Mouse (Mus musculus): ENCODE results near the gene Cc2d1b. TPM values are rescaled to one million over a fixed set of nuclear protein-coding genes. Genes with fewer than 3 reads are reported as not detected.

Gene Cc2d1b
- total and polyA plus RNA-seq, 3 experiments, result 35.6 to 50.3 TPM; not detected in 1

- no peaks in the 10 kb centered on the region for H3K79me2 ChIP-seq (ENCODE audit: control insufficient read depth, insufficient read depth, low read length, poor library complexity)
- H3K36me3 ChIP-seq (ENCODE audit: control insufficient read depth in 1 of 2, insufficient read depth in 2 of 2, low read length in 2 of 2), result peaks cover 0 to 11% of the 10 kb centered on the region in 2 experiments; a peak in 2 of 4 replicates
- H3K4me1 ChIP-seq (ENCODE audit: control insufficient read depth in 1 of 2, insufficient read depth in 2 of 2, low read length in 2 of 2), result no peaks in the 10 kb centered on the region
- no peak overlapping the region for H3K9ac ChIP-seq (ENCODE audit: control insufficient read depth, low read depth, low read length, poor library complexity, severe bottlenecking)
- no peaks in the 10 kb centered on the region for H3K9me3 ChIP-seq (replicated peaks; ENCODE audit: insufficient read depth, low read length)
- no peak overlapping the region for H3K27ac ChIP-seq (ENCODE audit: control insufficient read depth, low read depth, low read length)
- DNase-seq (ENCODE audit: low read depth, low spot score), result no peak
- H3K4me3 ChIP-seq (ENCODE audit: control insufficient read depth in 1 of 2, insufficient read depth in 1 of 2, low read depth in 2 of 2, low read length in 2 of 2), result no peak overlapping the region
- no peaks in the 10 kb centered on the region for H3K27me3 ChIP-seq (ENCODE audit: control insufficient read depth in 1 of 2, insufficient read depth in 2 of 2, low read length in 2 of 2)
- TF ChIP-seq ELF1 (IDR thresholded peaks at IDR 0.05; ENCODE audit: low read depth, low read length) (no peak), ZKSCAN1 (IDR thresholded peaks at IDR 0.05; ENCODE audit: low read depth, low read length) (no peak), ZNF384 (IDR thresholded peaks at IDR 0.05; ENCODE audit: low read depth, low read length) (no peak), CTCF (IDR thresholded peaks at IDR 0.05 in 2 of 3, conservative IDR thresholded peaks at IDR 0.05 in 1 of 3; ENCODE audit: control insufficient read depth in 1 of 3, insufficient read depth in 1 of 3, low read depth in 2 of 3, low read length in 3 of 3, poor library complexity in 1 of 3, severe bottlenecking in 1 of 3) (no peak), ZC3H11A (IDR thresholded peaks at IDR 0.05; ENCODE audit: low read depth, low read length) (no peak), MAZ (IDR thresholded peaks at IDR 0.05; ENCODE audit: low read depth, low read length) (no peak), EP300 (IDR thresholded peaks at IDR 0.05; ENCODE audit: low read depth in 1 of 2, low read length in 2 of 2) (no peak), ETS1 (IDR thresholded peaks at IDR 0.05; ENCODE audit: low read depth, low read length) (no peak), MYB (IDR thresholded peaks at IDR 0.05; ENCODE audit: low read depth, low read length) (no peak), UBTF (IDR thresholded peaks at IDR 0.05; ENCODE audit: borderline replicate concordance, insufficient read depth, low read depth, low read length) (no peak), POLR2A (IDR thresholded peaks at IDR 0.05; ENCODE audit: control insufficient read depth in 1 of 2, insufficient read depth in 1 of 2, low read depth in 1 of 2, low read length in 2 of 2, poor library complexity in 1 of 2) (no peak), POLR2AphosphoS2 (IDR thresholded peaks at IDR 0.05; ENCODE audit: low read length) (no peak), KAT2A (conservative IDR thresholded peaks at IDR 0.05; ENCODE audit: low read depth, low read length) (no peak), USF1 (IDR thresholded peaks at IDR 0.05; ENCODE audit: low read depth, low read length) (no peak), E2F4 (IDR thresholded peaks at IDR 0.05; ENCODE audit: borderline replicate concordance, low read depth, low read length) (no peak), JUND (IDR thresholded peaks at IDR 0.05; ENCODE audit: low read depth, low read length) (no peak), CHD1 (IDR thresholded peaks at IDR 0.05; ENCODE audit: low read depth, low read length) (no peak), NRF1 (IDR thresholded peaks at IDR 0.05; ENCODE audit: insufficient read depth, low read depth, low read length, poor library complexity, severe bottlenecking) (no peak)
Observed at GRCm38 (mm10) chr4:108631616-108632015, 11.9 kb downstream of the Cc2d1b start.

- Histone ChIP-seq H3K79me2 (ENCODE audit: control insufficient read depth, insufficient read depth, low read length, poor library complexity) (no peaks in the 10 kb centered on the region), H3K4me3 (ENCODE audit: control insufficient read depth in 1 of 2, insufficient read depth in 1 of 2, low read depth in 2 of 2, low read length in 2 of 2) (no peak overlapping the region), H3K4me1 (ENCODE audit: control insufficient read depth in 1 of 2, insufficient read depth in 2 of 2, low read length in 2 of 2) (no peaks in the 10 kb centered on the region; a peak in 1 of 4 replicates), H3K27ac (ENCODE audit: control insufficient read depth, low read depth, low read length) (no peak overlapping the region), H3K9me3 (replicated peaks; ENCODE audit: insufficient read depth, low read length) (no peaks in the 10 kb centered on the region), H3K9ac (ENCODE audit: control insufficient read depth, low read depth, low read length, poor library complexity, severe bottlenecking) (no peak overlapping the region), H3K27me3 (ENCODE audit: control insufficient read depth in 1 of 2, insufficient read depth in 2 of 2, low read length in 2 of 2) (no peaks in the 10 kb centered on the region), H3K36me3 (ENCODE audit: control insufficient read depth in 1 of 2, insufficient read depth in 2 of 2, low read length in 2 of 2) (peaks cover 2 to 8% of the 10 kb centered on the region in 2 experiments; a peak in 3 of 4 replicates)
- TF ChIP-seq ZNF384 (IDR thresholded peaks at IDR 0.05; ENCODE audit: low read depth, low read length) (no peak), ETS1 (IDR thresholded peaks at IDR 0.05; ENCODE audit: low read depth, low read length) (no peak), E2F4 (IDR thresholded peaks at IDR 0.05; ENCODE audit: borderline replicate concordance, low read depth, low read length) (no peak), GATA1 (IDR thresholded peaks at IDR 0.05; ENCODE audit: low read depth, low read length) (no peak), SMC3 (IDR thresholded peaks at IDR 0.05; ENCODE audit: low read depth, low read length) (no peak), BHLHE40 (IDR thresholded peaks at IDR 0.05; ENCODE audit: borderline replicate concordance, low read depth, low read length) (no peak), NRF1 (IDR thresholded peaks at IDR 0.05; ENCODE audit: insufficient read depth, low read depth, low read length, poor library complexity, severe bottlenecking) (no peak), RAD21 (IDR thresholded peaks at IDR 0.05; ENCODE audit: low read depth, low read length) (no peak)
- DNase-seq (ENCODE audit: low read depth, low spot score), result no peak
Observed at GRCm38 (mm10) chr4:108633703-108634102, 14.0 kb downstream of the Cc2d1b start.
